Mouse (Mus musculus) brown adipose tissue, adult 24 weeks (tissue): Measurements from ENCODE around the gene Ubald2. TPM values are rescaled to one million over a fixed set of nuclear protein-coding genes. Genes with fewer than 3 reads are reported as not detected.
"Not testable (repeated sequence)": the region's sequence is repeated elsewhere in the genome, so short reads cannot be mapped to it uniquely, and the experiment has no call there.

Experiments
- H3K27ac ChIP-seq: fragments of 200-500 bp; replicated peaks from 2 replicates; pipeline ENCODE4 v1.5.1; 2012; ENCODE audit warnings: low read depth, mild to moderate bottlenecking, low read length
- H3K4me1 ChIP-seq: fragments of 200-500 bp; 2 replicates; pipeline ENCODE4 v1.6.1; 2012; ENCODE audit warnings: low read length, mixed read lengths; ENCODE audit not compliant: control insufficient read depth, insufficient read depth, insufficient read length
- H3K4me3 ChIP-seq: fragments of 200-500 bp; 2 replicates; pipeline ENCODE4 v1.5.1; 2012; ENCODE audit warnings: low read depth, mild to moderate bottlenecking, low read length, moderate library complexity; ENCODE audit not compliant: insufficient read depth
- polyA plus RNA-seq: library from polyadenylated mRNA; stranded (reverse); fragments of >200 nt; gene quantifications from 2 replicates; pipeline ENCODE4 v1.2.4, GENCODE M21; 2012; ENCODE audit not compliant: missing spikeins, insufficient read depth, insufficient read length

The Ubald2 gene
- polyA plus RNA-seq, 1 experiment, result 38.4 TPM

DNA sequence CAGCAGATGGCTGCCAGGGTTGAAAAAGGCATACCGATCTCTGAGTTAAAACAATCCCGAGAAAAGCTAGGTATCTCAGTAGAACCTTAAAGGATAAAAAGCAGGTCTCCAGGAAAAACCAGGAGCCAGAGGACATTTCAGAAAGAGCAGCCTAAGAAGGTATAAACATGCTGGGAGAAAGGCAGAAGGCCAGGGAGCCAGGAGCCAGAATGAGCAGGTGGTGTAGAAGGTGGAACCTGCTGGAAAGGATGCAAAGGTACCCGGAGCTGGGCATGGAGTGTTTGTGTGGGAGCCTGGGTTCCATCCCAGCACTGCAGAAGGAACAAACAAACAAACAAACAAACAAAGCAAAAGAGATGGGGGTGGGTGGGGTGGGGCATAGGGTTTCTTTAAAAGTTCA lies 15.4 kb downstream of the Ubald2 start:
- Histone ChIP-seq H3K4me1 (no peaks in the 10 kb centered on the region), H3K27ac (no peak overlapping the region), H3K4me3 (no peak overlapping the region)

DNA sequence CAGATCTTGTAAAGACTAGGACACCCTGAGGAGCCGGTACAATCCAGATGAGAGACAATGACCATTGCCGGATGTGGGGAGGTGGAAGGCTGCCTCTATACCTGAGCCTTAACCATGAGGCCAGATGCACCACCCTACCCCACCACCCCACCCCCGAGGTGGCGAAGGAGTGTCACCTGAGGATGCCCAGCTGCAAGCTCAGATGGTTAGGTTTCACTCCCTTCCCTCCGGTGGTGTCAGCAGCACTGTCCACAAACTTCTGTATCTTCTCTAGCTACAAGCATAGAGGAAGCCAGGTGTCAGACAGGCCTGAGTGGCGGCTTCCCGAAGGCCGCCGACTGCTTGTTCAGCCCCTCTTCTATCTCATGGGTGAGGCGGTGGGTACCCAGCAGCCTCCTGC lies 20.0 kb downstream of the Ubald2 start:
- Histone ChIP-seq H3K4me1 (no peaks in the 10 kb centered on the region), H3K4me3 (no peak overlapping the region), H3K27ac (no peak overlapping the region)

DNA sequence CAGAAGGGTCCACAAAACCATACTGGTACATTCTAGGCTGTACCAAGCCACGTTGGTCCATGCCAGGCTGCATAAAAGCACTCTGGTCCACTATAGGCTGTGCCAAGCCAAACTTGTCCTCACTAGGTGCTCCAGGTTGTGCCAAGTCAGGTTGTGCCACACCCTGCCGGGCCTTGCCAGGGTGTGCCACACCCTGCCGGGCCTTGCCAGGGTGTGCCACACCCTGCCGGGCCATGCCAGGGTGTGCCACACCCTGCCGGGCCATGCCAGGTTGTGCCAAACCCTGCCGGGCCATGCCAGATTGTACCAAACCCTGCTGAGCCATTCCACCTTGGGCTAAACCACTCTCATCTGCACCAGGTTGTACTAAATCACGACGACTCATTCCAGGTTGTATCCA lies 22.3 kb downstream of the Ubald2 start:
- Histone ChIP-seq H3K4me1 (no peaks in the 10 kb centered on the region), H3K27ac (no peak overlapping the region), H3K4me3 (no peak overlapping the region)

DNA sequence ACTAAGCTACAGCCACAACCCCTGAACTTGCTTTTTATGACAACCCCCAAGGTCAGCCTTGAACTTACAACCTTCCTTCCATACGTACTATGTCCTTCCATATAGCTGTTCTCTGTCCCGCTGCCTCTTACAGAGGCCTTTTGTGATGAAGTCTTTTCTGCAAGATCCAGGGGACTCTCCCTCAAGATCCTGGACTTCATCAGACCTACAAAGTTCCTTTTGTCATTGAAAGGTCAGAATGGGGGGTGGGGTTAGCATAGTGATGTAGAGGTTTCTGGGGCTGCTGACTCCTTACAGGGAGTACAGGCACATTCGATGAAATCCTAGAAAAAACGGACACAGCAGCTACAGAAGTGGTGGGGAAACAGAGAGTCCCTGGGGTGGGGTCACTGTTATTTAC lies 25.9 kb downstream of the Ubald2 start:
- Histone ChIP-seq H3K4me1 (no peaks in the 10 kb centered on the region), H3K27ac (no peak overlapping the region), H3K4me3 (no peak overlapping the region)

DNA sequence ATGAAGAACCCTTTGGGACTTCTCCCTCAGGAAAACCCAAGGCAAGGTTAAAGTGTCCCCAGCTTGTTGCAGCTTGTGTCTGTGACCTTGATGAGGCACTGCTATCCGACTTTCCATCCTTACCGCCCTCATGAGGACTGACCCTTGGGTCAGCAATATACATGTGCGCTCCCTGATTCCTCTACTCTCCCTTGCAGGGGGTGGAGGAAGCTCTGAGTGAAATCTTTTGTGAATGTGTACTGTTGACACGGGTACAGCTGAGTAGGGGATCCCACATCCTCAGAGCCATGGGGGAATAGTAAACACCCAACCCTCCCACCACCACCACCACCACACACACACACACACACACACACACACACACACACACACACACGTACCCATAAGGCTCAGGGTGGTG lies 29.4 kb downstream of the Ubald2 start:
- no peak overlapping the region for H3K4me3 ChIP-seq
- no peak overlapping the region for H3K27ac ChIP-seq

DNA sequence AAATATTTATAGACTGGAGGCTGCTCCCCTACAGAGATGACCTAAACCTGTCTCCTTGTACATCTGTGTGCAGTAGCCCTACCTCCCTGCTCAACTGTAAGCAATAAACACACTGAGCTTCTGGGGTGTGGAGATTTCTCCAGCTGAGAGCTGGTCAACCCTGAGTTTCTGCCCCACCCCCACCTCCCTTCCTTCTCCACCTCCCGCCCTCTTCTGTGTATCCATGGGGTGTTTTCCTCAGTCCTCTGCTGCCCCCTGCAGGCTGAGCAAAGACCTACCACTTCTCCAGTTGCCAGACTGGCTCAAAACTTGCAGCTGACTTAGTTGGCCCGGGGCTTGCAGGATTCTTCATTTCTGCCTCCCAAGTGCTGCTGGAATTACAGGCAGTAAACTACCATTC lies 29.9 kb downstream of the Ubald2 start:
- H3K4me3 ChIP-seq, result no peak overlapping the region
- no peak overlapping the region for H3K27ac ChIP-seq
- no peaks in the 10 kb centered on the region for H3K4me1 ChIP-seq

More for the DNA sequence above, 29.4 kb downstream of the Ubald2 start:
- no peaks in the 10 kb centered on the region for H3K4me1 ChIP-seq

DNA sequence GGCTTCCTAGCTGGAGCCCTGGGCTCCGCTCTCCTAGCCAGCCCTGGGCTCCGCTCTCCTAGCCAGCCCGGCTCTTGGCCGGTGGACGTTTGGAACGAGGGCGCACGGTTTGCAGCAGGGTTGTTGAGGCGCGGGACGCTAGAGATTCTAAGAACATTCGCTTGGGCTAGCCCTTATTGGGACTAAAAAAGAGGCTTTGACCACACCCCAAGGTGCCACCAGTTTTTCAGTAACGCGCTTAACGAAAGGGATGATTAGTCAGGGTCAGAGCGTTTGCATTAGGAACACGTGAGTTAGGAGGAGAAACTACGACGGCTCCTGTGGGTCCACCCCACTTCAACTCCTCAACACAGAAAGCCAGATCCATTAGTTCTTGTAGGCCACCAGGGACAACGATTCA lies 32.2 kb downstream of the Ubald2 start, which contains the start of gene Qrich2:
Qrich2 (minus strand) TSS at position 101 of the 400 bp plus-strand sequence.
- no peak within 1 kb of the TSS for H3K27ac ChIP-seq
- no peaks in the 10 kb centered on the region for H3K4me1 ChIP-seq
- H3K4me3 ChIP-seq, result no peak within 1 kb of the TSS

DNA sequence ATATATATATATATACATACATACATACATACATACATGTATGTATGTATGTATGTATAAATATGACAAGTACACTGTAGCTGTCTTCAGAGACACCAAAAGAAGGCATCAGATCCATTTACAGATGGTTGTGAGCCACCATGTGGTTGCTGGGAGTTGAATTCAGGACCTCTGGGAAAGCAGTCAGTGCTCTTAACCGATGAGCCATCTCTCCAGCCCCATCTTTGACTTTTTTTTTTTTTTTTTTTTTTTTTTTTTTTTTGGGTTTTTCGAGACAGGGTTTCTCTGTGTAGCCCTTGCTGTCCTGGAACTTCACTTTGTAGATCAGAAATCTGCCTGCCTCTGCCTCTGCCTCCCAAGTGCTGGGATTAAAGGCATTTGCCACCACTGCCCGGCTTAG lies 34.4 kb downstream of the Ubald2 start:
- H3K4me3 ChIP-seq, H3K4me1 ChIP-seq, H3K27ac ChIP-seq: not testable (repeated sequence)

DNA sequence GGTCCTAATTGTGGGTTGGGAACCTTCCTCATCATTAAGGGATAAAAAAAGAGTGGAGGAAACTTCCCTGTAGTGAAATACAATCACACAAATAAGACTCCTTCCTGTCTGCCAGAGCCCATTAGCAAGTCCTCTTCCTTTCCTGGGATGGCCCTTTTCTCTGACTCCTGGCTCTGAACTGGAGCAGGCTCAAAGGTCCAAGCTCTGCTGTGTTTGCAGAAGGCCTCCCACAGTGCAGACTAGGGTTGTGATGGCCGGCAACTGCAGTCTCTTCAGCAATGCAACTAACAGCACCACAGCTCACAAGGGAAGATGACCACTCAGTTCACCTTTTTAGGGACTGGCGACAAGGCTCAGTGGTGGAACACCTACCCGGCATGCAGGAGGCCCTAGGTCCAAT lies 36.4 kb downstream of the Ubald2 start:
- Histone ChIP-seq H3K4me1 (no peaks in the 10 kb centered on the region), H3K27ac (no peak overlapping the region), H3K4me3 (no peak overlapping the region)

DNA sequence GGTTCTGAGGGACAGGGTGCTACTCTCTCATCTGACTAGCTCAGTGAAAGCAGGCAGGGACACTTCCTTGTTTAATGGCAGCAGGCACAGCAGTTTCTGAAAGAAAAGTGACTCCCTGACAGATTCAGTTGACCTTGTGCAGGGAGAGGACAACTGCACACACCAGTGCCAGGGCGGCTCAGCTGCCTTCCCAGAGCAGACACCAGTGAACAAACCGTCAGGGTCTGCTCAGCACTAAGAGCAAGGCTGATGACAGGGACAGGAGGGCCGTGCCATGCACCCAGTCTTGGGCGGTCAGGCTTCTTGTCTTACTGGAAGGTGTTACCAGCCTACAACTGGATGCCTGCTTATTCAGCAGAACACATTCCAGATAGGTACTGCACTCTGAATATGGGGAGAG lies 37.0 kb downstream of the Ubald2 start:
- Histone ChIP-seq H3K27ac (no peak overlapping the region), H3K4me3 (no peak overlapping the region), H3K4me1 (0 out of 2 replicates have a peak, but pooled peaks cover 4% of the 10 kb centered on the region)

DNA sequence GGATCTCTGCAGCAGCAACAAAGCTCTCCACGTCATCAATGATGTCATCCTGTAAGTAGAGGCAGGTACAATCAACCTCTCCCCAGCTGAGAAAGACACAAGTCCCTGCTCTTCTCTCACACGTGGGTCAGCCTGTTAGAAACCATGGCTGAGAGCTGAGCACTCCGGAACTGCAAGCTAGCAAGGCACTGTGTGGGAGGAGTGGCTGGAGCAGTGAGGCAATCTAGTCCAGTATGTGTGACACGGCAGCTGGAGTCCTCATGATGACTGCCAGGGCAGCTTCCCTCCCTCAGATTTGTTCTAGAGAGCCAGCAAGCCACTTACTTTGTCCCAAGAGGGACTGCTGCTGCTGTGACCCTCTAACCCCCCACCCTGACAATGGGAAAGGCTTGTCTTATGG lies 38.4 kb downstream of the Ubald2 start:
- Histone ChIP-seq H3K27ac (no peak overlapping the region), H3K4me1 (0 out of 2 replicates have a peak, but pooled peaks cover 5% of the 10 kb centered on the region), H3K4me3 (no peak overlapping the region)

DNA sequence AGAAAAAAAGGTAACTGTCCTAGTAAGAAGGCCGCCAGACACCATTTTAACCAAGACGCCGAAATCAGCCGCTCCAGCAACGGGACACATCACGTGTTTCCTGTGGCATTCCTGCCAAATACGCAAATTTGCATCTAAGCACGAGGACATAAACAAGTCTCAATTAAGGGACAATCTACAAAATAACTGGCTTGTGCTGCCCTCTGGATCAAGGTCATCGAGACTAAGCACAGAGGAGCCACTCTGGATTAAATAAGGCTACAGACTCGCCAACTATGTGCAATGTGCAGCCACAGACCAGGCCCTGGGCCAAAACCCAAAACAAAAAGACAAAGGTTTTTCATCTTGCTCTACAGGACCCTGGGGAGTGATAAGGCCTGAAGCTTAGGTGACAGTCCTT lies 42.1 kb downstream of the Ubald2 start:
- Histone ChIP-seq H3K27ac (peak overlapping the region; percentile 65), H3K4me3 (no peak overlapping the region), H3K4me1 (0 out of 2 replicates have a peak, but pooled peaks cover 5% of the 10 kb centered on the region)

DNA sequence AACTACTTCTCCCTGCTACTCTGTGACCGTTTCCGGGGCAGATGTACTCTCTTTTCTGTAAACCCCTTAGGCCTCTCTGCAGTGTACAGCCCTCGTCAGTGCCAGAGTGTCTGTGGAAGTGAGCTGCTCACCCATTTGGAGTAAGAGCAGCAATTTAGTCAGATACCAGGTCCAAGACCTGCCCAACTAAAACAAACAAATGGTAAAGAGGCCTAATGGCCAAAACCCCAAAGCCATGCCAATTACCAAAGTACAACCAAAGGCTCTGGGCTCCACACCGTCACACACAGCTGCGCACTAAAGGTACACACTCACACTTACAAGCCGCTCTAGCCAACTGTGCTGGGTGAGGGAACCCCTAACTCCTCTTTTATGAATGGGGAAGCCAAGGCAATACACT lies 42.8 kb downstream of the Ubald2 start:
- Histone ChIP-seq H3K4me3 (no peak overlapping the region), H3K27ac (no peak overlapping the region), H3K4me1 (peaks cover 7% of the 10 kb centered on the region; the same call in 1 of the 2 replicates)

DNA sequence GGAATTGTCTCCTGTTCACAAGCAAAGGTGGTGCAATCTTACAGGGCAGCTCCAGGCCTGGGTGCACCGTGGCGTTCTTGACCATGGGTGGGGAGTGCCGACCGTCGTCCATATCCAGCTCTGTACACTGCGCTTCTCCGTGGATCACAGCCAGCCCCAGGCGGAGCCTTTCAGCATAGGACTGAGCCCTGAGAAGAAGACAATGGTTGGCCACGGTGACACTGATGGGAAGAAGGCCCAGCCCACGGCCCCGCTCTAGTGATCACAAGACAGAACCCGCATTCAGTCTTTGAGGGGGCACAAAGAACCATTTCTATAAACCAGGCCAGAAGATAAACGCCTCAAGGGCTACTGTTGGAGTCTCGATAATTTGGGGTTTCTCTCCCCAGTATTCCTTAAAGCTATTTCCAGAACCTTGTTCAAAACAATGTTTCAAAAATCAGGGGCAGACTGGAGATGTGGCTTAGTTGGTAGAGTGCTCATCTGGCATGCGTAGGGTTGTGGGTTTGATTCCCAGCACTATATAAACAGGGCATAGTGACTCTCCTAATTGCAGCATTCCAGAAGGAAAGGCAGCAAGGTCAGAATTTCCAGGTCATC lies 43.4 kb downstream of the Ubald2 start:
- H3K27ac ChIP-seq, result no peak overlapping the region
- no peak overlapping the region for H3K4me3 ChIP-seq
- peaks cover 7% of the 10 kb centered on the region; the same call in 1 of the 2 replicates for H3K4me1 ChIP-seq

DNA sequence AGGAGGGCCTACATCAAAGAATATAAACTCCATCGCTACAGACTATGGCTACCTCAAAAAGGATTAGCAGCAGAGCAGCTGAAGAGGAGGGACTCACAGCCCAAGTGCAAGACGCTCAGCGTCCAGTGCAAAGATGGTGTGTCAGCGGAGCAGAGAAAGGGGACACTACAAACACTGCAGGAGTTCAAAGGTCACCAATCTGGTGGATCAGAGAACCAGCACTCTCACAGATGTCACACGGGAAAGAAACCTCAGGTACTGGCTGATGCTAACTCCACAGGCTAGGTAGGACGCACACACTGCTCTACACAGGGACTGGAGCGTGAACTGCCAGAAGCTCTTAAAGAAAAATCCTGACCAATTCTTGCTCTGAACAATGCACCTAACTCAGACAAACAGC lies 45.1 kb downstream of the Ubald2 start:
- no peak overlapping the region for H3K4me3 ChIP-seq
- peaks cover 7% of the 10 kb centered on the region; the same call in 1 of the 2 replicates for H3K4me1 ChIP-seq
- no peak overlapping the region for H3K27ac ChIP-seq

DNA sequence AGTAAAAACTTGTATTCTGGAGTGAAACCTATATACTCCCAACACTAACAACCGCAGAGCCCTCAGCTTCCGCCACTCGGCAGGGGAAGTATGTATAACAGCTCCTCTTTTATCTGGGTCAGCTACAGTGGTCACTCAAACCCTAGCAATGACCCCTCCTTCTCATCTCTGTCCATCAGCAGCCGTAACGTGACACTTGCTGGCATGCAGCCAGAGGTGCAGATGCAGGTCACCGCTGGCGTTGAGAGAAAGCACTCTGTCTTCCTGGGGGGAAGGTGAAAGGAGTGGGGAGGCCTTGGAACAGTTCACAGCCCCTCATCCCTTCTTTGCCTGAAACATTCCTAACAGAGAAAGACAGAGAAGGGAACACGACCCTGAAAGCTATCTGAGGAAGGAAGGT lies 45.9 kb downstream of the Ubald2 start:
- H3K4me1 ChIP-seq, result peaks cover 7% of the 10 kb centered on the region; the same call in 1 of the 2 replicates
- H3K27ac ChIP-seq, result no peak overlapping the region
- no peak overlapping the region for H3K4me3 ChIP-seq
